Mouse (Mus musculus) midbrain, embryonic 11.5 days (tissue): ENCODE measurements around the gene Mfsd14a. TPM values are rescaled to one million over a fixed set of nuclear protein-coding genes. Genes with fewer than 3 reads are reported as not detected.

Experiments used
- ATAC-seq: fragments of 200-750 bp; cut with Nextera tagmentation; 2 replicates; pipeline ENCODE4 v1.8.0; 2017; ENCODE audit warnings: moderate TSS enrichment, moderate library complexity; ENCODE audit not compliant: low FRiP score
- DNase-seq: peaks from one replicate; pipeline ENCODE4 v3.0.0; 2015; ENCODE audit warnings: low spot score; ENCODE audit errors: missing footprints
- H3K27ac ChIP-seq: fragments of 300-500 bp; sonication (generic); 2 replicates; pipeline ENCODE4 v1.5.1; 2014; ENCODE audit warnings: low read depth, low read length
- H3K27me3 ChIP-seq: fragments of 300-500 bp; sonication (generic); 2 replicates; pipeline ENCODE4 v1.6.1; 2014; ENCODE audit warnings: mild to moderate bottlenecking, low read length, moderate library complexity, mixed read lengths; ENCODE audit not compliant: control insufficient read depth, insufficient read depth
- H3K36me3 ChIP-seq: fragments of 300-500 bp; sonication (generic); 2 replicates; pipeline ENCODE4 v1.6.1; 2014; ENCODE audit warnings: mild to moderate bottlenecking, low read length, moderate library complexity, mixed read lengths; ENCODE audit not compliant: control insufficient read depth, insufficient read depth
- H3K4me1 ChIP-seq: fragments of 300-500 bp; sonication (generic); 2 replicates; pipeline ENCODE4 v1.6.1; 2014; ENCODE audit warnings: low read length; ENCODE audit not compliant: control insufficient read depth, insufficient read depth
- H3K4me2 ChIP-seq: fragments of 300-500 bp; sonication (generic); 2 replicates; pipeline ENCODE4 v1.6.1; 2014; ENCODE audit warnings: mild to moderate bottlenecking, moderate library complexity
- H3K4me3 ChIP-seq: fragments of 300-500 bp; sonication (generic); 2 replicates; pipeline ENCODE4 v1.5.1; 2014; ENCODE audit warnings: low read depth, low read length
- H3K9ac ChIP-seq: fragments of 300-500 bp; sonication (generic); 2 replicates; pipeline ENCODE4 v1.6.1; 2014; ENCODE audit warnings: low read length
- H3K9me3 ChIP-seq: fragments of 300-500 bp; sonication (generic); 2 replicates; pipeline ENCODE4 v1.6.1; 2016; ENCODE audit warnings: low read length; ENCODE audit not compliant: control insufficient read depth
- WGBS: fragments of 180-500 bp; shearing (Covaris S2); extraction: QIAGEN DNeasy Blood & Tissue Kit; methylation state at CpG from one replicate; pipeline ENCODE4 v1.1.7; 2014; 5-methylcytosine and 5-hydroxymethylcytosine counted together
- polyA plus RNA-seq: library from polyadenylated mRNA; unstranded; fragments of >200 nt; fragmentation: Nextera tagmentation; extraction: Ambion mirVana; gene quantifications from 2 replicates; pipeline ENCODE4 v1.2.1, GENCODE M21; 2014

Gene Mfsd14a
- polyA plus RNA-seq, 1 experiment from 2014 or later: 88.7 TPM

GRCm38 (mm10) chr3:116594728-116595602 is 67.5 kb downstream of the Mfsd14a start, which contains the start of gene Sass6:
TSS of gene Sass6 (plus strand) at chr3:116594982.
- Histone ChIP-seq H3K27me3 (no peaks in the 10 kb centered on the region), H3K4me3 (peak within 1 kb of the TSS; percentile 59), H3K9me3 (no peaks in the 10 kb centered on the region), H3K27ac (peak within 1 kb of the TSS; percentile 69; the same call in 1 of the 2 replicates), H3K9ac (peak within 1 kb of the TSS; percentile 82), H3K4me2 (peak within 1 kb of the TSS; percentile 64), H3K4me1 (peaks cover 3% of the 10 kb centered on the region), H3K36me3 (peaks cover 5% of the 10 kb centered on the region)
- DNase-seq (peak; percentile 100), ATAC-seq (peak; percentile 98)
- WGBS: under 1% methylated on average over 65 of the region's 65 CpGs

GRCm38 (mm10) chr3:116594076-116594727 is 68.3 kb downstream of the Mfsd14a start:
- 2% methylated on average over 22 of the region's 22 CpGs for WGBS
- Histone ChIP-seq H3K9me3 (no peaks in the 10 kb centered on the region), H3K4me3 (peak overlapping the region; percentile 59), H3K36me3 (peaks cover 12% of the 10 kb centered on the region), H3K4me1 (peaks cover 3% of the 10 kb centered on the region), H3K27ac (peak overlapping the region; percentile 69; the same call in 1 of the 2 replicates), H3K4me2 (peak overlapping the region; percentile 43), H3K9ac (peak overlapping the region; percentile 82), H3K27me3 (no peaks in the 10 kb centered on the region)
- DNase-seq (no peak), ATAC-seq (peak; percentile 82)

GRCm38 (mm10) chr3:116582201-116582600 is 80.3 kb downstream of the Mfsd14a start:
- Histone ChIP-seq H3K27ac (no peak overlapping the region), H3K4me2 (no peak overlapping the region), H3K4me1 (no peaks in the 10 kb centered on the region), H3K9me3 (no peaks in the 10 kb centered on the region), H3K27me3 (no peaks in the 10 kb centered on the region), H3K9ac (no peak overlapping the region), H3K4me3 (no peak overlapping the region), H3K36me3 (peaks cover 16% of the 10 kb centered on the region)
- WGBS: 98% methylated on average over 9 of the region's 9 CpGs
- DNase-seq (no peak), ATAC-seq (no peak)

Other genes starting within 250 kb of the Mfsd14a start
- 15.5 and 18.2 TPM in 2 replicates for gene Cdc14a, start 238.6 kb downstream of the Mfsd14a start, polyA plus RNA-seq
- gene Rtca, start 154.5 kb downstream of the Mfsd14a start, polyA plus RNA-seq: 119 and 129 TPM in 2 replicates
- gene Dbt, start 149.6 kb downstream of the Mfsd14a start, polyA plus RNA-seq: 10.5 and 14.5 TPM in 2 replicates
- 0.88 and 0.97 TPM in 2 replicates for gene Lrrc39, start 99.7 kb downstream of the Mfsd14a start, polyA plus RNA-seq
- gene Sass6, start 67.7 kb downstream of the Mfsd14a start, polyA plus RNA-seq: 36.0 and 37.5 TPM in 2 replicates
- 21.1 and 23.5 TPM in 2 replicates for gene Trmt13, start 48.1 kb downstream of the Mfsd14a start, polyA plus RNA-seq
- not detected in 2 replicates for gene Gm43191, start 18.6 kb upstream of the Mfsd14a start, polyA plus RNA-seq
- gene Slc35a3, start 50.2 kb upstream of the Mfsd14a start, polyA plus RNA-seq: 7.9 and 8.2 TPM in 2 replicates
- gene Agl, start 145.5 kb upstream of the Mfsd14a start, polyA plus RNA-seq: 11.3 and 14.1 TPM in 2 replicates
- gene Frrs1, start 196.8 kb upstream of the Mfsd14a start, polyA plus RNA-seq: 7.8 and 8.5 TPM in 2 replicates